Mouse (Mus musculus): Measurements from ENCODE around the gene Als2.

GRCm38 (mm10) chr1:59285880-59286279 lies 48.8 kb upstream of the Als2 start:
- TF ChIP-seq CTCF (conservative IDR thresholded peaks at IDR 0.05; ENCODE audit: insufficient read depth, insufficient read length, low read depth, low read length), result no peak
- TF ChIP-seq POLR2A (IDR thresholded peaks at IDR 0.05; ENCODE audit: low read depth, low read length), result no peak
